Mouse (Mus musculus): ENCODE data around the gene Nt5c3. TPM values are rescaled to one million over a fixed set of nuclear protein-coding genes. Genes with fewer than 3 reads are reported as not detected.

Nt5c3 gene
- total RNA-seq (2021): 10 to 100 TPM; 45.0 to 52.5 TPM
- long read RNA-seq, experiment 1, transcript Nt5c3-202 (10 exons, 1,519 nt): minor isoform, 5 of 60 reads
- long read RNA-seq, experiment 1, transcript Nt5c3-201 (9 exons, 1,676 nt): major isoform, 25 of 60 reads
- long read RNA-seq, experiment 1, partial matches to known transcripts: 4 of 60 reads
- long read RNA-seq, experiment 1, other reads (novel, unspliced or antisense): 22 of 60 reads
- long read RNA-seq, experiment 2, transcript Nt5c3-202 (10 exons, 1,519 nt): minor isoform, 17 of 51 reads
- long read RNA-seq, experiment 2, transcript Nt5c3-201 (9 exons, 1,676 nt): major isoform, 24 of 51 reads
- long read RNA-seq, experiment 2, partial matches to known transcripts: 2 of 51 reads
- long read RNA-seq, experiment 2, other reads (novel, unspliced or antisense): 4 of 51 reads

- Histone ChIP-seq H3K4me3 (peak within 1 kb of the TSS; percentile 95), H3K27ac (peak within 1 kb of the TSS; percentile 95)
- peak; percentile 96 for DNase-seq
- intact Hi-C loops (cut with DNase I): loop anchor here (1.0 to 10.0 kb wide), 3 partner anchors 126 to 781 kb away; partner anchors contain the start of genes Avl9 and Lancl2
- TF ChIP-seq CTCF (IDR thresholded peaks at IDR 0.05): no peak
These were observed at the start of gene Nt5c3, which contains the start of gene Vmn1r4 for GRCm38 (mm10) chr6:56923726-56924707. TSS of gene Nt5c3 (minus strand) at chr6:56923932. TSS of gene Vmn1r4 (plus strand) at chr6:56924015.

- Histone ChIP-seq H3K27ac (no peak within 1 kb of the TSS), H3K4me3 (no peak within 1 kb of the TSS)
- intact Hi-C loops (cut with DNase I): no loop called here
- DNase-seq: no peak
- TF ChIP-seq CTCF (IDR thresholded peaks at IDR 0.05): no peak
These were observed 46.2 kb upstream of the Nt5c3 start, which contains the start of gene Vmn1r5 for GRCm38 (mm10) chr6:56969973-56970372. TSS of gene Vmn1r5 (plus strand) at chr6:56970273.

- DNase-seq: no peak
- H3K27ac ChIP-seq: no peak overlapping the region
- no peak for TF ChIP-seq CTCF (IDR thresholded peaks at IDR 0.05)
- H3K4me3 ChIP-seq: no peak overlapping the region
- intact Hi-C loops (cut with DNase I): no loop called here
These were observed 32.7 kb upstream of the Nt5c3 start for GRCm38 (mm10) chr6:56956436-56956835.

GRCm38 (mm10) chr6:56934366-56934765 lies 10.6 kb upstream of the Nt5c3 start:
- no peak for TF ChIP-seq CTCF (IDR thresholded peaks at IDR 0.05)
- no peak overlapping the region for H3K4me3 ChIP-seq
- no peak for DNase-seq
- no peak overlapping the region for H3K27ac ChIP-seq
- intact Hi-C loops (cut with DNase I): no loop called here

GRCm38 (mm10) chr6:56932464-56932863 lies 8.7 kb upstream of the Nt5c3 start:
- intact Hi-C loops (cut with DNase I): no loop called here
- H3K27ac ChIP-seq: no peak overlapping the region
- DNase-seq: no peak
- no peak for TF ChIP-seq CTCF (IDR thresholded peaks at IDR 0.05)
- H3K4me3 ChIP-seq: no peak overlapping the region

- no peak overlapping the region for H3K27ac ChIP-seq
- no peak overlapping the region for H3K4me3 ChIP-seq
- no peak for TF ChIP-seq CTCF (IDR thresholded peaks at IDR 0.05)
- intact Hi-C loops (cut with DNase I): no loop called here
- DNase-seq: no peak
These were observed 8.1 kb upstream of the Nt5c3 start for GRCm38 (mm10) chr6:56931648-56932415.

- no peak for TF ChIP-seq CTCF (IDR thresholded peaks at IDR 0.05)
- peak overlapping the region; percentile 95 for H3K27ac ChIP-seq
- intact Hi-C loops (cut with DNase I): loop anchor here (5.0 to 10.0 kb wide), 2 partner anchors 211 to 781 kb away; partner anchors contain the start of genes Avl9 and Lancl2
- peak overlapping the region; percentile 95 for H3K4me3 ChIP-seq
- DNase-seq: no peak
These were observed 404 bp downstream of the Nt5c3 start for GRCm38 (mm10) chr6:56923331-56923725.

GRCm38 (mm10) chr6:56920222-56921092 lies 3.3 kb downstream of the Nt5c3 start:
- no peak for DNase-seq
- no peak for TF ChIP-seq CTCF (IDR thresholded peaks at IDR 0.05)
- intact Hi-C loops (cut with DNase I): loop anchor here (5.0 to 10.0 kb wide), 2 partner anchors 208 to 784 kb away; partner anchors contain the start of genes Avl9 and Lancl2
- Histone ChIP-seq H3K27ac (peak overlapping the region; percentile 58), H3K4me3 (no peak overlapping the region)

GRCm38 (mm10) chr6:56919330-56920044 lies 4.2 kb downstream of the Nt5c3 start:
- Histone ChIP-seq H3K4me3 (no peak overlapping the region), H3K27ac (peak overlapping the region; percentile 58)
- no peak for TF ChIP-seq CTCF (IDR thresholded peaks at IDR 0.05)
- intact Hi-C loops (cut with DNase I): loop anchor here (5.0 to 10.0 kb wide), 2 partner anchors 207 to 785 kb away; partner anchors contain the start of genes Avl9 and Lancl2
- no peak for DNase-seq

GRCm38 (mm10) chr6:56917578-56918368 lies 6.0 kb downstream of the Nt5c3 start:
- intact Hi-C loops (cut with DNase I): no loop called here
- Histone ChIP-seq H3K27ac (no peak overlapping the region), H3K4me3 (no peak overlapping the region)
- TF ChIP-seq CTCF (IDR thresholded peaks at IDR 0.05): no peak
- DNase-seq: no peak

All from gastrocnemius, adult 2 months (tissue).